Mouse (Mus musculus): ENCODE measurements around the gene Car14. TPM values are rescaled to one million over a fixed set of nuclear protein-coding genes. Genes with fewer than 3 reads are reported as not detected.

Car14 gene
- total RNA-seq, 2 experiments from 2014 or later: 2.3 to 2.5 TPM

DNA sequence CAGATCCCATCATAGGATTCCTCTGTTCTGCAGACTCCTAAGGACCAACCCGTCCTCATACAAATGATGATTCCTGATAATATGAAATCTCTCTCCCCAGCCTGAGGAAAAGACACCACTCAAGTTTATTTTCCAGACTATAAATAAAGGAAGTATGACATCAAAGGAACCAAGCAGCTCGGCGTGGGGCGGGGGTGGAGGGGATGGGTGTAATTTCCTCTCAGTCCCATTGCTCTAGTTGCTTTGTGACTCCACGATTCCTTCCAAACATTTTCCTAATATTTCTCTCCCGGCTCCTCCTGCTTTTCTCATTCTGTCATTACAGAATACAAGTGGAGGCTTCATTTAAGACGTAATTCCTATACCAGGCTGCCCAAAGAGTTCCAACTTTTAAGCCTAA is 11.4 kb downstream of the Car14 start:
- no peak for DNase-seq (ENCODE audit: low spot score in 2 of 2)

DNA sequence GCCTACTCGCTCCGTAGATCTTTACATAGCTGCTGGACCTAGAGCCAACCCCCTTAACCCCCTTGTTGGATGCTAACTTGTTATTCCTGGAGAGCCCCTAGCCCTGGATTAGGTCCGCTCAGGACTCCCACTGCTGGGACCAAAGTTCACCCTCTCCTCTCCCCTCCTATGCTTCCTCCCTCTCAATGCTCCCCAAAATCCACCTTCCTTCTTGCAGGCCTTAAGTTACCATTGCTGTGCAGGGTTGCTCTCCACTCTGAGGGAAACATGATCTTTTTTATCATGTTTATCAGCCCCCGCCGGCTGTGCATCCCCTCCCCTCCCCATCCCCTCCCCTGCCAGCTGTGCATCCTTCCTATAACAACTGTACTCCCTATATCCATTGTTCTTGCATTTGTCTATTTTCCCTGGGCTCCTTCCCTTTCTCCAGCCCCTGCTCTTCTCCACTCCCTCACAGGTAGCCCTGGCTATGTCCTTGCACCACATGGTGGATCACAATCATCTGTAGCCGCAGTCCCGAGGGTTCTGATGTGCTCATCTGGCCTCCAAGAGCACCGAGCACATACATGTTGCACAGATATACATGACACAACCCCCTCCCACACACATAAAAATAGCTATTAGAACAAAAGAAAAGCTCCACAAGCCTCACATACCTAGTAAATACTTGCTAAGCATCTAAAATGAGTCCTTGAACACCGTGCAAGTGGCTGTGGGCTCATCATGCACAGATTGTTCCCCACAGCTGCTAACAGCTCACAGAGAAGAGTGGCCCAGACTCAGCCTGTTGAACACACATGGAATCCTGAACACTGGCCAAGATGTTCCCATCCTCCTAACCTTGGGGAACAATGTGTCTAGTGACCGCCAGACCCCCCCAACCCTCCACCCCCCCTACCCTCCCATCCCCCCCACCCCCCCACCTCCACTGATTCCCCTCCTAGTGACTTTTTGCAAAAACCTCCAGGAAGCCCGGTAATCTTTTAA is 12.1 kb downstream of the Car14 start:
- DNase-seq (ENCODE audit: low spot score in 2 of 2): no peak

DNA sequence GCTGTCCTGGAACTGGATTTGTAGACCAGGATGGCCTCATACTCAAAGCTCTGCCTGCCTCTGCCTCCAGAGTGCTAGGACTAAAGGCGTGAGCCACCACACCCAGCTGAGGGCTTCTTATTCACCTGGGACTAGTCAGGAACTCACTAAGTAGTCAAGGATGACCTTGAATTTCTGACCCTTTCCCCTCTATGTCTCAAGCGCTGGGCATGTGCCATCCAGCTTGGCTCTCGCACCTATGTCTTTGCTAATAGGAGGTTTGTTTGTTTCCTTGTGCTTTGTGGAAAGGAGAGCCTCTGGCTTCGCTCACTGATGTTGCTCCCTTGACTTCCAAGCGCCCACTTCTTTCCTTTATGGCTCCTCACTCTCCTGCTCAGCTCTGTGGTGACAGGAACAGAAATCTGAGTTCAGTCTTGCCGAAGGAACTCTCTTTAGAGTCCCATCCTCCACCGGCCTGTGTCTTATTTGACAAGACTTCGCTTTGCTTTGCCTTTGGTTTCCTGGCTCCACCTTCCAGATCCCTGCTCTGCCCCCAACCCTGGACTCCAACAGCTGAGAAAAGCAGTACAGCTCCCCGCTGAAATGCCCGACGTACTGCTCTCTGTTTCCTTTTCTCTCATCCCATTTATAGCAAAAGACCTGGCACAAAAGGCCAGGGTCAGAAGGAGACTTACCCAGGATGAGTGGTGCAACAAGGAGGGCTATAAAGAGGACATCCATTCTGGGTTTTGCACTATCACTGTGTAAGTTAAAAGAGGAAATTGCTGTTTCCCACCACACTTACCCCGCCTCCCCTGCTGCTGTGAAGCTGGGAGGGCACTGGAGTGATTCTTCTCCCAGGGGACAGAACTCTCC is 13.1 kb downstream of the Car14 start, which contains the start of gene BC028528:
BC028528 (minus strand) TSS at position 795 of the 855 bp plus-strand sequence.
- DNase-seq (ENCODE audit: low spot score in 2 of 2): no peak

DNA sequence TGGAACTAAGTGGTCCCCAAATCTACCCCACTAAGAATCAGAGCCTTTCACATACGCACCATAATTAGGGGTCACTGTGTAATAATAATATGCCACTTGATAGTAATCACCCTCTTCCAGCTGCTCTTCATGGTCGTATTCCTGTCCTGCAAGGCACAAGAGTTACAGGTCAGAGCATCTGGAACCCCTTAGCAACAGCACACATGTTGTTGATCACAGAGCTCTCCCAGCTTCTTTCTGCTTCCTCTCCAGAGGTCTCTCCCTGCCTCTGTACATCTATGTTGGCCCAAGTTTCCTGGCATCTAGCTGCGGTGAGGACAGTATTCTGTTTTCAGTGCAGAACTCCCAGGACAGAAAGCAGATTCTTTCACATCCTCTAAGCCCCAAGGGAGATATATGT is 14.8 kb downstream of the Car14 start:
- no peak for DNase-seq (ENCODE audit: low spot score in 2 of 2)

DNA sequence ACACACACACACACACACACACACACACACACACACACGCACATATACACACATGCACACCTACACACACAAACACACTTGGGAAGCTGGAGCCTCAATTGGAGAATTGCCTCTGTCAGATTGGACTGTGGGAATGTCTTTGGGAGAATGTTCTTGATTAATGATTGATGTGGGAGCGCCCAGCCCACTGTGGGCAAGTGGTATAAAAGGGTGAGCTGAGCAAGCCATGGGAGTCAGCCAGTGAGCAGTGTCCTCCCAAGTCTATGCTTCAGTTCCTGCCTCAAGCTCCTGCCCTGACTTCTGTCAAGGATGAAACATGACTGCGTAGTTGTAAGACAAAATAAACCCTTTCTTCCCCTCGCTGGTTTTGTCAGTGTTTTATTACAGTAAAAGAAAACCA is 16.9 kb downstream of the Car14 start:
- DNase-seq (ENCODE audit: low spot score in 2 of 2): no peak

DNA sequence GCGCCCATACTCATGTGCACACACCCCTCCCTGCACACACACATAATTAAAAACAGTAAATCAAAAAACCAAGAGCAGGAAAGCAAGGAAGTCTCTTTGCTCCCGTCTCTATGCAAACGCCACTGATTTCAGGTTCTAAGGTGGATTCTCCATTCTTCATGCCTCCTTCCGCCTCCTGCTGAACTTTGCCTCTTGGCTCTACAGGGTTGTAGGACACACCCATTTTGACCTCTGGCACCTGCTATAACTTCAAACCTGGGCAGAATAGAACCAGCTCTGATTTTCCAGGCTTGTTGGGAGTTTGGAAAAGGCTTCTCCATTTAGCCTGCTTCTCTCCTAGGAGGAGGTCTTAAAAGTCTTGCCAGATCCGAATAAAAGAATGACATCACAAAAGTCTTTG is 20.1 kb downstream of the Car14 start:
- no peak for DNase-seq (ENCODE audit: low spot score in 2 of 2)

DNA sequence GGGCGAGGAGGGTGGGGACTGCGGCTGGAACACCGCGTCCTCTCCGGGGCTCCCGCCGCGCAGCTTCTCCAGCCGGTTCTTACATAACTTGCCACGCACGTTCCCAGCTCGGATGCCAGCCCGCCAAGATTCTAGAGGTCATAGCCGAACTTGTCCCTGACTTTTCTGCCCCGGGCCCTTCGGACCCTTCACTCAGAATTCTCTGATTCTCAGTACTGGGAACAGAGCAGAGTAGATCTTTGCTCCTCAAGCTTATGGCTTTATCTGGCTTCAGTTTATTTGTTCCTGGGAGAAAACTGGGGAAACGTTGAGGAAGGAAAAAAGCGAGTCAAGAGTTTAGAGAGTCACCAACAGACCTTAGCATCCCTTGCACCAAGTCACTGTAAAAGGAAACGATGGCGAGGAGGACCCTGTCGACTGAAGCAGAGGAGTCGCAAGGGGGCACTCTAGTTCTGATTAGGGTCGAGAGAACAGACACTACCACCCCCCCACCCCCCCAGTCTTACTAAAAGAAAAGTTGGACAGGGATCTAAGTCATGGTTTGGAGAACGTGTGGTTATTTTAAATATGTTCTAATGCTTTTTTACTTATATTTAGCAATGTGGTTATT is 21.6 kb downstream of the Car14 start:
- no peak for DNase-seq (ENCODE audit: low spot score in 2 of 2)

DNA sequence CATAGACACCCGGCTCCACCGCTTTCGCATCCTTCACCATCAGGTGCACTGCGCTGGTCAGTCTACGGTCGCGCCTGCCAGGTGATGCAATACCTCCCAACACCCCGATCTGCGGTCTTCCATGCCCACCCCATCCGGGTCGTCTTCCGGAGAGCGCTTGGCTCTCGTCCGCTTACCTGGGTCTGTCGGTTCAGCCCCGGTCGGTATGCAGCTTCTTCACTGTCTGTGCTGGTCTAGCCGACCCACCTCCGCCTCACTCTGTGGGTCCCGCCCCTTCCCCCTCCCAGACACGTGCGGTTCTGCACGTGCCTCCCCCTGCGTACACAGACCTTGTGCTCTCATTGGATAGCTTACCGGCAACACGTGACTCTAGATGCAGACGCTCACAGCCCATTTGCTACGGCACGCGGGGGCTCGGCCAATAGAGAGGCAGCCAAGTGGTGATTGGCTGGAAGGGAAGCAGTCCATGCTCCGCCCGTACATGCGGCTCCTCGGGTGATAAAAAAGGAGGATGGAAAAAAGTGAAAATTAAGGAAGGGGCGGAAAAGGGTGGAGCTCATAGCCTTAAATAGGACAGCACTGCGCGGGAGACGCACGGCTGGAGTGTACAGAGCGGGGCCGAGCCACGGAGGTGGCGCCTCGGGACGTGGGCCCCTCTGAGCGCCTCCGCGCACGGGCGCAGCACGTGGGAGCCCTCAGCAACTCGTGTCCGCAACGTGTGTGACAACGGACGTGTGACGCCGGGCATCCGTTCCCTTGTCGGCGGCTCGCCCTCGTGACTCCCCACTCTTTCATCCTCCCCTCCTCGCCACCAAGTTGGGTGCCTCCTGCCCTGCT is 22.3 kb downstream of the Car14 start, which contains the start of gene Ciart:
Ciart (minus strand) TSS at position 273 of the 837 bp plus-strand sequence.
- peak; percentile 80 to 91 for DNase-seq (ENCODE audit: low spot score in 2 of 2)

DNA sequence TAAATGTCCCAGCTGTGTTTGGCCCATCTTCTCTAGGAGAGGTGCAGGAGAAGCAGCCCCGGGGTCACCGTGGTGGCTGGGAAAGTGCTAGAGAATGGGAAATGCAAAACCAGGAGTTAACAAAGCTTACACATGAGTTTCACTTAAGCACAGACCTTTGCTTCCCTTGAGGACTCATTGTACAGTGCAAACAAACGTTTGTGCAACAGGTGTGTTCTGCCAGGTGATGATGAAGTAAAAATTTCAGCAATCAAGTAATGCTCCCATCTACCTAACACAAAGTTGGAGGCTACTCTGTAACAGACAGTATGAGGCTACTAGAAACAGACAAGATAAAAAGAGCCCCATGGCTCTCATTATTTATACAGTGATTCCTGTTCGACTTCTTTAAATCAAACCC is 25.4 kb downstream of the Car14 start:
- no peak for DNase-seq (ENCODE audit: low spot score in 2 of 2)

DNA sequence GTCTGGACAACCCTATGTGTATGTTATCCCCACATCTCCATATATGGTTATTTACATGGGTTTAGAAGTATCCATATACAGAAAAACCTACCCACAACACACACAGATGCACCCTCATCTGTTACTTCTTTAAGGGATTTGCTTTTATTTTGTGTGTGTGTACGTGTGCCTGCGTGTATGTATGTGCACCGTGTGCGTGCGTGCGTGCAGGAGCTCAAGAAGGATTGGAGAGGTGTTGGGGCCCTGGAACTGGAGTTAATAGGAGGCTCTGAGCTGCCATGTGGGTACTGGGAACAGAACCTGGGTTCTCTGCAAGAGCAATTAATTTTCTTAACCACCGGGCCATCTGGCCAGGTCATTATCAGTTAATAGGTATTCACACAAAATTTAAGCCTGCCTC is 32.4 kb downstream of the Car14 start:
- no peak for DNase-seq (ENCODE audit: low spot score in 2 of 2)

DNA sequence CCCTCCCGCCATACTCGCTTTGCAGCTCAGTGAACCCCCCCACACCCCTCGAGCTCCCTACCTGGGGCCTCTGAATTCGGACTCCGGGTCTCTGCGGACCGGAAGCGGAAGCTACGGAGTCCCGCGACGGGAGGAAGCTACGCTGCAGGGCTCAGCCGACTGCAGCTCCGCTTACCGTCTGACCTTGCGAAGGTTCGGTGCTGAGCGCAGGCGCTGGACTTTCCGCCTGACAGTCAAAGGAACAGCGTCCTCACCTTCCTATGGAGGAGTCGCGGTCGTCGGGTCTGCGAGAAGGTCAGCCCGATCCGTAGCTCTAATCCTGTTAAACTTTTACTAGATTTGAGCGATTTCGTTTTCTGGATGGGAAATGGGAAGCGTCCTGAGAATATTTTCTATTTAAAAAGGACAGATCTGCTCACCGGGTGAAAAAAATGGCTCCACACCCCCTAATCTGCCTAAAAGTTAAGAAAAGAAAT is 33.1 kb downstream of the Car14 start, which contains the start of gene Mrps21:
Mrps21 (minus strand) TSS at position 128 of the 476 bp plus-strand sequence.
- peak; percentile 62 to 82 for DNase-seq (ENCODE audit: low spot score in 2 of 2)

DNA sequence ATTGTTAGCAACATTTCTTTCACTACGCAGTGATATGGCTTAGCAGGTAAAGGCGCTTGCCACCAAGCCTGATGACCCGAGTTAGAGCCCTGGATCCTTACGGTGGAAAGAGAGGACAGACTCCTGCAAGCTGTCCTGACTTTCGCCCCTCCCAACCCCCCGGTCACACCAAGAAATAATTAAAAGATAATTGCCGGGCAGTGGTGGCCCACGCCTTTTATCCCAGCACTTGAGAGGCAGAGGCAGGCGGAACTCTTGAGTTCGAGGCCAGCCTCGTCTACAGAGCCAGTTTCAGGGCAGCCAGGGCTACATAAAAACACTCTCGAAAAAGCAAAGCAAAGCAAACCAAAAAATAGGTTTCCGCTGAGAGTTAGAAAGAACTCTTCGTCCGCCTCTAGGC is 33.5 kb downstream of the Car14 start:
- no peak for DNase-seq (ENCODE audit: low spot score in 2 of 2)

DNA sequence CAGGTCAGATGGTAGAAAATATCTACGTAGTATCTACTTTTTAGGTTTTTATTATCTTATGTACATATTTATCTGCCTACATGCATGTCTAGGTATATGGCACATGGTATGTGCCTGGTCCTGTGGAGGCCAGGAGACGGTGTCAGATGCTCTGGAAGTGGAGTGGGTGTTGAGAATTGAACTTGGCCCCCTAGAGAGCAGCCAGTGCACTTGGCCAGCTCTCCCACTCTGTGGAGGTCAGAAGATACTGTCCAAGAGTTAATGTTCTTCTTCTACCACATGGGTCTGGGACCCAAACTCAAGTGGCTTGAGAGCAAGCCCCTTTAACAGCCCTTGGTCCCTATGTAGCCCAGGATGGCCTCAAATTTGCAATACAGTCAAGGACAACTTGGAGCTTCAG is 37.1 kb downstream of the Car14 start:
- DNase-seq (ENCODE audit: low spot score in 2 of 2): no peak

DNA sequence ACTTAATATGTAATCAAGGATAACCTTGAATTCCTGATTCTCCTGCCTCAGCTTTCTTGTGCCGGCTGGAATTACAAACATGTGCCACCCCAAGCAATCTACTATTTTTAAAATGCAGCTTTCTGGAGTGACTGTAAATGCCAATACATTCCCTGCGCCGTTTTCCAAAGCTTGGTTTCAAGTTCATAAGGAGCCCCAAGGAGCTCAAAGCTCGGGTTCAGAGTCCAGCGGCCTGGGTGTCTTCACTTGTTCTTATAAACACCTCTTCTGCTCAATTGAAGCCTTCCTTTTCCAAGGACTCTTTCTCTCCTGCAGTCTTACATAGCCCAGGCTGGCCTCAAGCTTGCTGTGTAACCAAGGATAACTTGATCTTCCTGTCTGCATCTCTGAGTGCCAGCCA is 38.4 kb downstream of the Car14 start:
- DNase-seq (ENCODE audit: low spot score in 2 of 2): no peak

DNA sequence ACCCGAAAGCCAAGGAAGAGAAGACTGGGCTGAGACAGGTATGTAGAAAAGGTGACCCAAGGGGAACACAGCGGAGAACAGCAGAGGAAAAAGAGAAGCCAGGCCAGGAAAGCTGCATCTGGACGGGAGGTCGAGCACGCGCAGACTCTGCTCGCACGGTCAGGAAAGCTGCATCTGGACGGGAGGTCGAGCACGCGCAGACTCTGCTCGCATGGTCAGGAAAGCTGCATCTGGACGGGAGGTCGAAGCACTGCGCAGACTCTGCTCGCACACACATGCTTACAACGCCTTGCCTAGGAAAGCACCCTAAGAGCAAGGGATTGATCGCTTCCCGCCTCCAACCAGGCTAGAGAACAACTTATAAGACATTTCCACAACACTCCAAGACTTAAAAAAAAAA is 38.9 kb downstream of the Car14 start:
- DNase-seq (ENCODE audit: low spot score in 2 of 2): no peak

DNA sequence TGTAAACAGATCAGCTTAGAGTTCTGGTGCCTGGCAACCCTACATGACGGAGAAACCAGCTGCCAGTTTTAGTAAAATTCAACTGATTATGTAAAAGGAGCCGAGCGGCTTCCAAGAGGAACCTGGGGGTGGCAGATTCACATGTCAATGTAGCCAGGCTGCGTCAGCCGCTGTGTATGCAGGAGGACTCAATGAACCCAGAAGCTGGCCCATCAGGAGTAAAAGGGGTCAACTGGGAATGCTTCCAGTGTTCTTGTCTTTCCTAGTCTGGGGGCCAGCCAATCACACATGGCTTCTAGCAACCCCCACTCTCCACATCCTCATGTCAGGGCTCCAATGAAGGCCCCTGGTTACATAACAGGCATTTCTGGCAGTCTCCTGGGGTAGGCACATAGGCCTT is 39.4 kb downstream of the Car14 start:
- no peak for DNase-seq (ENCODE audit: low spot score in 2 of 2)

DNA sequence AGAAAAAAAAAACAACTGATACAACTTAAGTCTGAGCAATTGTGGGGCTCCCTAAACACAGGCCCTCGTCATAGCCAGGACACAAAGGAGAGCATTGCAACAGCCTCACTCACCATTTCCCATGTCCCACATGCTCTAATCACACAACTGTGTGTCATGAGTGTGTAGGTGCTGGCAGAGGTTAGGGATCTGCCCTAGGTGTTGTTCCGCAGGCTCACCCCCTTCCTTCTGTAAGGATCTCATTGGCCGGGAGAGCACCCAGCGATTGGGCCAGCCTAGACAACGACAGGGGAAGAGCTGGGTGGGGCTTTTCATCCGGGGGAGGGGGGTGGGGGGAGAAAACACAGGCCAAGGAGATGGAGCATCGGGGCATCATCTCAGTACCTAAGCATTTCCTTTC is 40.9 kb downstream of the Car14 start:
- DNase-seq (ENCODE audit: low spot score in 2 of 2): no peak

DNA sequence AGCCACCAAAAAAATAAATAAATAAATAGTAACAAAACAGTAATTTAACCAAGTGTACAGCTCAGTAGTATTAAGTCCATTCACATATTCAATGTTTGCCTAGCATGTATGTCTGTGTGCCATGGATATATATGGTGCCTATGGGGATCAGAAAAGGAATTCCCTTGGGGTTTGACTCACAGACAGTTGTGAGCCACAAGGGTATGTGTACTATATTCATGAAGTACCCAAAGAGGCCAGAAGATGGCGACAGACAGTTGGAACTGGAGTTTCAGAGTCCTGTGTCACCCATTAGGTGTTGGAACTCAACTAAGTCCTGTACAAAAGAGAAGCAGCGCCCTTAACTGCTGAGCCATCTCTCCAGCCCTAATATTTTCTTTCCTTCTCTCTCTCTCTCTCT is 42.7 kb downstream of the Car14 start:
- peak in 1 of 2 experiments; percentile 45 for DNase-seq (ENCODE audit: low spot score in 2 of 2)

DNA sequence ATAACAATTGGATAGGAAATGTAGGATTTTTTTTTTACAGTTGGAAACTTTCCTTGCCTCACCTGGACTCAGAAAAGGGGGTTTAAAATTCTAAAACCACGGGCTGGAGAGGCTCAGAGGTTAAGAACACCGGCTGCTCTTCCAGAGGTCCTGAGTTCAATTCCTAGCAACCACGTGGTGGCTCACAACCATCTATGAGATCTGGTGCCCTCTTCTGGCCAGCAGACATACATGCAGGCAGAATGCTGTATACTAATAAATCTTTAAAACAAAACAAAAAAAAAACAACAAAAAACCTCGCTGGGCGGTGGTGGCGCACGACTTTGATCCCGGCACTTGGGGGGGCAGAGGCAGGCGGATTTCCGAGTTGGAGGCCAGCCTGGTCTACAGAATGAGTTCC is 43.3 kb downstream of the Car14 start:
- DNase-seq (ENCODE audit: low spot score in 2 of 2): no peak

DNA sequence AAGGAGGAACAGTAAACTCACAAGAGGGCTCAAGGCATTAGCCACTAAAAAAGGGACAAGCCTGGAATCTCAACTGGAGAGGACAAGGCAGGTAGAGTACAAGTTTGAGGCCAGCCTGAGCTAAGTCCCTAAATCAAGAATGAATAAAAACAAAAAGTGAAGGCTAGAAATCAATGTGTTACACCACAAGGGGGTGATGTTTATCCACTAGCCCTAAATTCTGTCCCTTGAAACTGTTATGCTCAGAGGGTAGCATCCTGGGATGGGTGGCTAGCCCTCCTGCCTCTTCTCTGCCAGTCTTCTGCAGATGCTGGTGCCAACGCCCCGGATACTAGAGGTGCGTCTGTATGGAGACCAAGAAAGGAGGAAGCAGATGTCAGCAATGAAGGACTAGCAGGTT is 44.2 kb downstream of the Car14 start:
- no peak for DNase-seq (ENCODE audit: low spot score in 2 of 2)
